Mouse (Mus musculus) heart, embryonic 14.5 days (tissue): Measurements from ENCODE around the gene Rasgrf2. TPM values are rescaled to one million over a fixed set of nuclear protein-coding genes. Genes with fewer than 3 reads are reported as not detected.
"Not testable (repeated sequence)": the region's sequence is repeated elsewhere in the genome, so short reads cannot be mapped to it uniquely, and the experiment has no call there.

ENCODE experiments used
- ATAC-seq: fragments of 200-750 bp; cut with Nextera tagmentation; 2 replicates; pipeline ENCODE4 v1.8.0; 2017; ENCODE audit warnings: low read depth, moderate TSS enrichment; ENCODE audit not compliant: insufficient number of reproducible peaks, insufficient read depth, low FRiP score
- H3K27ac ChIP-seq, 2 experiments: fragments of 200-500 bp in 1 of 2; fragments of 300-500 bp in 1 of 2; sonication (generic) in 1 of 2; replicated peaks in 1 of 2; 2 replicates each; pipeline ENCODE4 v1.5.1; 2012 to 2014; ENCODE audit warnings: low read depth in 2 of 2, low read length in 2 of 2, control low read depth in 1 of 2, mild to moderate bottlenecking in 1 of 2, mixed read lengths in 1 of 2; ENCODE audit not compliant: control insufficient read depth in 1 of 2, insufficient read depth in 1 of 2
- H3K27me3 ChIP-seq: fragments of 300-500 bp; sonication (generic); 2 replicates; pipeline ENCODE4 v1.6.1; 2014; ENCODE audit warnings: mild to moderate bottlenecking, low read length, control low read depth; ENCODE audit not compliant: control insufficient read depth, insufficient read depth
- H3K36me3 ChIP-seq: fragments of 300-500 bp; sonication (generic); 2 replicates; pipeline ENCODE4 v1.6.1; 2014; ENCODE audit warnings: mild to moderate bottlenecking, control low read depth, low read length, mixed read lengths; ENCODE audit not compliant: control insufficient read depth, insufficient read depth
- H3K4me1 ChIP-seq, 2 experiments: fragments of 200-500 bp in 1 of 2; fragments of 300-500 bp in 1 of 2; sonication (generic) in 1 of 2; 2 replicates each; pipeline ENCODE4 v1.6.1; 2012 to 2014; ENCODE audit warnings: low read length in 2 of 2, control low read depth in 1 of 2, mixed read lengths in 1 of 2; ENCODE audit not compliant: control insufficient read depth in 2 of 2, insufficient read depth in 2 of 2
- H3K4me2 ChIP-seq: fragments of 300-500 bp; sonication (generic); 2 replicates; pipeline ENCODE4 v1.6.1; 2014; ENCODE audit warnings: mild to moderate bottlenecking, low read length
- H3K4me3 ChIP-seq, 2 experiments: fragments of 200-500 bp in 1 of 2; fragments of 300-500 bp in 1 of 2; sonication (generic) in 1 of 2; 2 replicates each; pipeline ENCODE4 v1.5.1; 2012 to 2014; ENCODE audit warnings: low read length in 2 of 2, mild to moderate bottlenecking in 2 of 2, control low read depth in 1 of 2, low read depth in 1 of 2, moderate library complexity in 1 of 2; ENCODE audit not compliant: control insufficient read depth in 1 of 2, insufficient read depth in 1 of 2
- H3K9ac ChIP-seq: fragments of 300-500 bp; sonication (generic); 2 replicates; pipeline ENCODE4 v1.6.1; 2014; ENCODE audit warnings: mild to moderate bottlenecking, low read length
- H3K9me3 ChIP-seq: fragments of 300-500 bp; sonication (generic); 2 replicates; pipeline ENCODE4 v1.6.1; 2016; ENCODE audit warnings: low read length, control low read depth; ENCODE audit not compliant: control insufficient read depth
- WGBS: fragments of 180-500 bp; shearing (Covaris S2); extraction: QIAGEN DNeasy Blood & Tissue Kit; methylation state at CpG from one replicate; pipeline ENCODE4 v1.1.7; 2014; 5-methylcytosine and 5-hydroxymethylcytosine counted together
- polyA plus RNA-seq: library from polyadenylated mRNA; unstranded; fragments of >200 nt; fragmentation: Nextera tagmentation; extraction: Ambion mirVana; gene quantifications from 2 replicates; pipeline ENCODE4 v1.2.1, GENCODE M21; 2014

Gene Rasgrf2
- polyA plus RNA-seq, result 0.11 and 0.46 TPM in 2 replicates

DNA sequence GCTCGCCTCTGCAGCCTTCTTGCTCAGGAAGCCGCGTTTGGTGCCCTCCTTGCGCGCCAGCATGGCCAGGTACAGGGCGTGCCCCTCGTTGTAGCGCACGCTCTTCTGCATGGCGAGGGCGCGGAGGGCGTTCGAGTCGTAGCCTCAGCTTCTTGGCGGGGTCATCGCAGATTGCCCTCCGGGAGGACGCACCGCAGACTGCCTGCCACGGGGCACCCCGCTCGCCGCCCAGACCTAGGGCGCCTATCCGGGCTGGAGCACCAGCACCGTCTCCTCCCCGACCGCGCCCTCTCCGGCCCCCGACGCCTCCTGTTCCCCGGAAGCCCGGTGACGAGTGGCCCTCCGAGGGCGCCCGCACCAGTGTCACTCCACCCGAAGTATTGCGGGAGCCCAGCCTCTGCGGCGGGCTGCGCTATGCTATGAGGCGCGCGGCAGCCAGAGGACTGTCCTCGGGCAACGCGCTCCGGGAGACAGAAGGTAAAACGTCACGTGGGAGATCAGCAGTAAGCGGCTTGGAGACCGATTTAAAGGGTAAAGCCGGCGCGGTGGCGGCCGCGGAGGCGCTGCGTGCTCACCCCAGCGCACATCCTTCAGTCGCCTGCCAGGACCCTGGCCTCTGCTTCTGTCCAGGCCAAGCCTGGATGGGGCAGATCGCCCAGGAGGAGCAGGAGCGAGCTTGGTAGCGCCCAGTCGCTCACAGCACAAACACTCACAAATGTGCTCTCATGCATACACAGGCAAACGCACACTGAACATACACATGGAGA, at the start of gene Rasgrf2:
Rasgrf2 (minus strand) TSS at position 273 of the 767 bp plus-strand sequence.
- H3K9me3 ChIP-seq, result no peaks in the 10 kb centered on the region
- peak; percentile 66 for ATAC-seq
- peak within 1 kb of the TSS; percentile 50 to 54 for H3K4me3 ChIP-seq
- peaks cover 15% of the 10 kb centered on the region for H3K27me3 ChIP-seq
- H3K36me3 ChIP-seq, result no peaks in the 10 kb centered on the region
- peak within 1 kb of the TSS; percentile 55 for H3K9ac ChIP-seq
- H3K4me1 ChIP-seq, result peaks cover 0 to 4% of the 10 kb centered on the region in 2 experiments; a peak in 1 of 4 replicates
- peak within 1 kb of the TSS; percentile 97 for H3K4me2 ChIP-seq
- no peak within 1 kb of the TSS for H3K27ac ChIP-seq
- 2% methylated on average over 70 of the region's 70 CpGs for WGBS

DNA sequence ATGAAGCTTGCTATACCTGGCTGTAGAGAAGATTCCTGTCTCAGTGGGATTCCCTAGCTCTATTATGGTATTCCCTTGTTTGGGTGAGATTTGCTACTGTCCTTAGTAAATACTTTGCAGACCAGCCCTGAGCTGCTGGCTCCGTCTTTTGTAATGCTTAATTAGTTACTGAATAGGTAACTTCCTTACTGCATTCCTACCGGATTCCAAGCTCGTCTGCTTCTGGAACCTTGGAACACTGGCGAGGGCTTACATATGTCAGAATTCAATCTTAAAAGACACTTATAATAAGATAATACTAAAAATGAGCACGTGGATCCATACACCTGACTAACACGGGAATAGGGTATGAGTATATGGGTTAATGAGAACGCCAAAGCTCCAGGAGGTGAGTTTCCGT, 41.2 kb upstream of the Rasgrf2 start:
- H3K9me3 ChIP-seq, H3K9ac ChIP-seq, H3K4me2 ChIP-seq, H3K27me3 ChIP-seq, H3K4me3 ChIP-seq, H3K27ac ChIP-seq, ATAC-seq, H3K4me1 ChIP-seq, H3K36me3 ChIP-seq: not testable (repeated sequence)
- 83% methylated on average over 8 of the region's 8 CpGs for WGBS

DNA sequence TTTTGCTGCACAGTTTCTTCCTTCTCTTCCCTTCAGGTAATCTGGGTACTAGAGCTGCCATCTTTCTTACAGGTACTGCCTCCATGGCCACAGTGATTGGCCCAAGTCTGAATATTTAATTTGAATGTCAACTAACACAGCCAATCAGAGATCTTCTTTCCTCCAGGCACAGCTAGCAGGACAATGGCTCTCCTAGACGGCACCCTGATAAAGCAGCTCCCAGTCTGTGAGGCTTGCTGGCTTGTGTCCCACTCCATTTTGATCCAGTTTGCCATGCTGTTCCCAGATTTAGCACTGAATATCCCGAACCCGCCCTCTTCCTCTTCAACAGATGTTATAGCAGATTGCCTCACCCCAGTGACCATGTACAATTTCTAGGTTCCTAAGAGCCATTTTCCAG, 19.1 kb upstream of the Rasgrf2 start:
- Histone ChIP-seq H3K27me3 (no peaks in the 10 kb centered on the region), H3K36me3 (no peaks in the 10 kb centered on the region), H3K4me2 (no peak overlapping the region), H3K4me1 (no peaks in the 10 kb centered on the region), H3K27ac (no peak overlapping the region), H3K9me3 (peaks cover 12% of the 10 kb centered on the region), H3K4me3 (no peak overlapping the region), H3K9ac (no peak overlapping the region)
- WGBS, result 67% methylated on average over 3 of the region's 3 CpGs
- ATAC-seq, result no peak

DNA sequence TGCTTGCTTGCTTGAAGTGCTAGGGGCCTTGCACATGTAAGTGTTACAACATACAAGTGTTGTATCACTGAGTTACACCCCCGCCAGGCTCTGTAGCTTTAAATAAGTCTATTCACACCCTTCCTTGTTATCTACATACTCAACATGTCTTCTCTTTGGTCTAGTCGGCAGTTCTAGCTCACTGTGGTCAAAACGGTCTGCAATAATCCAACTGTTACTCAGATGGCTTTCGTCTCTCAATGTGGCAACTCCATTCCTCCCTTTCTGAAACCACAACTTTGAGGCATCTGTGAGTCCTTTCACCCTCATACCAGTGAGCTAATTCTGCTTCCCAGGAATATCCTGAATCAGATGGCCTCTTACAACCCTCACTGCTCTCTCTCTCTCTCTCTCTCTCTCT, 17.4 kb upstream of the Rasgrf2 start:
- H3K27me3 ChIP-seq, result no peaks in the 10 kb centered on the region
- no peaks in the 10 kb centered on the region for H3K36me3 ChIP-seq
- H3K9me3 ChIP-seq, result peaks cover 29% of the 10 kb centered on the region
- no peak overlapping the region for H3K27ac ChIP-seq
- H3K4me3 ChIP-seq, result no peak overlapping the region
- no peak overlapping the region for H3K4me2 ChIP-seq
- ATAC-seq, result no peak
- no peaks in the 10 kb centered on the region for H3K4me1 ChIP-seq
- 31% methylated on average over 4 of the region's 4 CpGs for WGBS
- H3K9ac ChIP-seq, result no peak overlapping the region

DNA sequence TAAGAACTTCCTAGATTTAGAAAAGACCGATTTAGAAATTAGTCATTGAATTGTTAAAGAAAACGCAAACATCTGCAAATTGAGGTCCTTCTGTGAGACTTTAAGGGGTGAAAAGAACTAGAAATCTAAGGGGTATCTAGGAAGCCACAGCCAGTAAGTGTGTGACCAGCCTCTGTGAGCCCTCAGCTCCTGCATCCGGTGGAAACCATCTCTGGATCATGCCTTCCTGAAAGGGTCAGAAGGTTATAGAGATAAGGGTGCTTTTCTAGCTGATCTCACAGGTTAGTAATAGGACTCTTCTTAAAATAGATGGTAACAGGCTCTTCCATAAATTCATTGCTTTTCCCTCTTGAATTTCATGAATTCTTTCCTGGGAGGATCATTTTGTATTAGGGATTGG, 3.3 kb upstream of the Rasgrf2 start:
- H3K9me3 ChIP-seq, result no peaks in the 10 kb centered on the region
- no peak overlapping the region for H3K4me2 ChIP-seq
- no peaks in the 10 kb centered on the region for H3K36me3 ChIP-seq
- H3K4me1 ChIP-seq, result peaks cover 0 to 4% of the 10 kb centered on the region in 2 experiments; a peak in 1 of 4 replicates
- H3K9ac ChIP-seq, result no peak overlapping the region
- no peak overlapping the region for H3K4me3 ChIP-seq
- peaks cover 15% of the 10 kb centered on the region for H3K27me3 ChIP-seq
- ATAC-seq, result no peak
- no peak overlapping the region for H3K27ac ChIP-seq
- WGBS, result 53% methylated on average over 3 of the region's 3 CpGs

DNA sequence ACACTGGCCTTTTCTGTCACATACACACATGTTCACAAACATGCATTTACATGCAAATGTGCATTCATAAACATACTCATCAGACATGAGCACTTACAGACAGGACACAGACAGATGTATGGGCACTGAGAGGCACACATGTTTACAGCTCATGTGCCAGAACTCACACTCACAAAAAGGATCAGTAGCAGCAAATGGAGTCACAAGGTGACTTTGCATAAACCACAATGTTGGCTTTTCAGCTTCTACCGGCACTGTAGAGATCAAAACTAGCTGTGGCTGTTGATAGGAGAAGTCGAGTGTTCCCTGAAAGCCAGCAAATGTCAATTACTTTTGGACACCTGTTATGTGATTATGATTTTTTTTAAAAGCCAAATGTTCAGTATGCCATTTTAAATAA, 1.1 kb upstream of the Rasgrf2 start:
- no peak overlapping the region for H3K27ac ChIP-seq
- no peak overlapping the region for H3K4me3 ChIP-seq
- peaks cover 15% of the 10 kb centered on the region for H3K27me3 ChIP-seq
- H3K4me2 ChIP-seq, result no peak overlapping the region
- peaks cover 0 to 4% of the 10 kb centered on the region in 2 experiments; a peak in 1 of 4 replicates for H3K4me1 ChIP-seq
- no peaks in the 10 kb centered on the region for H3K36me3 ChIP-seq
- H3K9me3 ChIP-seq, result no peaks in the 10 kb centered on the region
- WGBS, result 29% methylated on average over 2 of the region's 2 CpGs
- no peak overlapping the region for H3K9ac ChIP-seq
- no peak for ATAC-seq

DNA sequence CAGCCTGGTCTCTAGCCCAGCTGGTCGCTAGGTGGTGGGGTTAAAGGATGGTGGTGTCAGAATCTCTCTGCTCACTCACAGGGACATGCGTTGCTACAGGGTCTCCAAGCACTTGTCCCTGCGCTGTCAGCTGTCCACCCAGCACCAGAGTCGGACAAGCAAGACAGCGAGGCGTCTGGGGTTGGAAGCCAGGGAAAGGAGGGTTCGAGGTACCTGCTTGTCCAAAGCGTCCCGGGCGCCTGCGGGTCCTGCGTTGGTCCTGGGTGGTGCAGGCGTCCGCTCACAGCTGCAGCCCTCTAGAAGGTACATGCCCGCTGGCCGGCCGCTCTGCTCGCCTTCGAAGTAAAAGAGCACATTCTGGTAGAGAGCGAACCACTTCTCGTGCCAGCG, 467 bp downstream of the Rasgrf2 start:
- Histone ChIP-seq H3K27ac (no peak overlapping the region), H3K36me3 (no peaks in the 10 kb centered on the region), H3K27me3 (peaks cover 15% of the 10 kb centered on the region), H3K9me3 (no peaks in the 10 kb centered on the region), H3K4me3 (peak overlapping the region; percentile 50 to 54), H3K9ac (peak overlapping the region; percentile 55), H3K4me2 (peak overlapping the region; percentile 97), H3K4me1 (peaks cover 0 to 4% of the 10 kb centered on the region in 2 experiments; a peak in 1 of 4 replicates)
- WGBS, result 10% methylated on average over 22 of the region's 22 CpGs
- 0 out of 2 replicates have a peak, but pooled peaks have one; percentile 31 for ATAC-seq
